Mouse (Mus musculus): ENCODE data around the gene Caps2. TPM values are rescaled to one million over a fixed set of nuclear protein-coding genes. Genes with fewer than 3 reads are reported as not detected.
"Not testable (repeated sequence)": the region's sequence is repeated elsewhere in the genome, so short reads cannot be mapped to it uniquely, and the experiment has no call there.

Gene Caps2
- 0.05 and 0.12 TPM in 2 replicates for polyA plus RNA-seq (2012; rRNA removed)

- 22% methylated on average over 4 of the region's 4 CpGs for WGBS
- Histone ChIP-seq H3K4me1 (ENCODE audit: control insufficient read depth, insufficient read depth, low read length) (no peaks in the 10 kb centered on the region), H3K27me3 (replicated peaks; ENCODE audit: control insufficient read depth, insufficient read depth, low read length) (no peaks in the 10 kb centered on the region), H3K36me3 (ENCODE audit: control insufficient read depth, insufficient read depth, low read length) (no peaks in the 10 kb centered on the region), H3K4me3 (ENCODE audit: insufficient read depth, low read depth, low read length) (0 out of 2 replicates have a peak within 1 kb of the TSS, but pooled peaks have one; percentile 41), H3K27ac (ENCODE audit: insufficient read depth, low read depth, low read length) (no peak within 1 kb of the TSS; the same call in 1 of the 2 replicates)
- peak; percentile 29 for DNase-seq
- TF ChIP-seq POLR2A (IDR thresholded peaks at IDR 0.05; ENCODE audit: low read depth, low read length), result no peak
Observed at GRCm38 (mm10) chr10:112163168-112163766, at the start of gene Caps2. TSS of gene Caps2 (plus strand) at chr10:112163621.

- WGBS, result 7% methylated on average over 2 of the region's 2 CpGs
- H3K27me3 ChIP-seq (replicated peaks; ENCODE audit: control insufficient read depth, insufficient read depth, low read length); H3K4me3 ChIP-seq (ENCODE audit: insufficient read depth, low read depth, low read length); DNase-seq; H3K36me3 ChIP-seq (ENCODE audit: control insufficient read depth, insufficient read depth, low read length); H3K27ac ChIP-seq (ENCODE audit: insufficient read depth, low read depth, low read length); H3K4me1 ChIP-seq (ENCODE audit: control insufficient read depth, insufficient read depth, low read length): not testable (repeated sequence)
Observed at GRCm38 (mm10) chr10:112125090-112125489, 38.3 kb upstream of the Caps2 start.

GRCm38 (mm10) chr10:112127682-112128230, 35.7 kb upstream of the Caps2 start:
- H3K4me1 ChIP-seq (ENCODE audit: control insufficient read depth, insufficient read depth, low read length); H3K4me3 ChIP-seq (ENCODE audit: insufficient read depth, low read depth, low read length); H3K36me3 ChIP-seq (ENCODE audit: control insufficient read depth, insufficient read depth, low read length); DNase-seq; H3K27me3 ChIP-seq (replicated peaks; ENCODE audit: control insufficient read depth, insufficient read depth, low read length); H3K27ac ChIP-seq (ENCODE audit: insufficient read depth, low read depth, low read length): not testable (repeated sequence)
- 63% methylated on average over 6 of the region's 6 CpGs for WGBS

- H3K27ac ChIP-seq (ENCODE audit: insufficient read depth, low read depth, low read length), result no peak overlapping the region
- no peaks in the 10 kb centered on the region for H3K27me3 ChIP-seq (replicated peaks; ENCODE audit: control insufficient read depth, insufficient read depth, low read length)
- H3K4me3 ChIP-seq (ENCODE audit: insufficient read depth, low read depth, low read length), result no peak overlapping the region
- TF ChIP-seq CTCF (conservative IDR thresholded peaks at IDR 0.05; ENCODE audit: insufficient read depth, insufficient read length, low read depth, low read length) (no peak), POLR2A (IDR thresholded peaks at IDR 0.05; ENCODE audit: low read depth, low read length) (no peak)
- DNase-seq, result no peak
- WGBS, result 89% methylated on average over 3 of the region's 3 CpGs
- H3K36me3 ChIP-seq (ENCODE audit: control insufficient read depth, insufficient read depth, low read length), result no peaks in the 10 kb centered on the region
- no peaks in the 10 kb centered on the region for H3K4me1 ChIP-seq (ENCODE audit: control insufficient read depth, insufficient read depth, low read length)
Observed at GRCm38 (mm10) chr10:112132194-112132593, 31.2 kb upstream of the Caps2 start.

- peak; percentile 19 for DNase-seq
- no peak overlapping the region for H3K27ac ChIP-seq (ENCODE audit: insufficient read depth, low read depth, low read length)
- TF ChIP-seq CTCF (conservative IDR thresholded peaks at IDR 0.05; ENCODE audit: insufficient read depth, insufficient read length, low read depth, low read length), result no peak; the same call in 1 of the 2 replicates
- no peak for TF ChIP-seq POLR2A (IDR thresholded peaks at IDR 0.05; ENCODE audit: low read depth, low read length)
- H3K36me3 ChIP-seq (ENCODE audit: control insufficient read depth, insufficient read depth, low read length), result no peaks in the 10 kb centered on the region
- no peaks in the 10 kb centered on the region for H3K4me1 ChIP-seq (ENCODE audit: control insufficient read depth, insufficient read depth, low read length)
- 19% methylated on average over 9 of the region's 9 CpGs for WGBS
- no peak overlapping the region for H3K4me3 ChIP-seq (ENCODE audit: insufficient read depth, low read depth, low read length)
- H3K27me3 ChIP-seq (replicated peaks; ENCODE audit: control insufficient read depth, insufficient read depth, low read length), result no peaks in the 10 kb centered on the region
Observed at GRCm38 (mm10) chr10:112138050-112138870, 25.2 kb upstream of the Caps2 start.

- Histone ChIP-seq H3K4me1 (ENCODE audit: control insufficient read depth, insufficient read depth, low read length) (no peaks in the 10 kb centered on the region), H3K4me3 (ENCODE audit: insufficient read depth, low read depth, low read length) (no peak overlapping the region), H3K27ac (ENCODE audit: insufficient read depth, low read depth, low read length) (no peak overlapping the region), H3K36me3 (ENCODE audit: control insufficient read depth, insufficient read depth, low read length) (no peaks in the 10 kb centered on the region), H3K27me3 (replicated peaks; ENCODE audit: control insufficient read depth, insufficient read depth, low read length) (no peaks in the 10 kb centered on the region)
- TF ChIP-seq CTCF (conservative IDR thresholded peaks at IDR 0.05; ENCODE audit: insufficient read depth, insufficient read length, low read depth, low read length) (no peak), POLR2A (IDR thresholded peaks at IDR 0.05; ENCODE audit: low read depth, low read length) (no peak)
- no peak for DNase-seq
- WGBS, result 34% methylated on average over 6 of the region's 6 CpGs
Observed at GRCm38 (mm10) chr10:112138871-112139430, 24.5 kb upstream of the Caps2 start.

- WGBS, result 68% methylated on average over 2 of the region's 2 CpGs
- Histone ChIP-seq H3K36me3 (ENCODE audit: control insufficient read depth, insufficient read depth, low read length) (no peaks in the 10 kb centered on the region), H3K27me3 (replicated peaks; ENCODE audit: control insufficient read depth, insufficient read depth, low read length) (no peaks in the 10 kb centered on the region), H3K4me3 (ENCODE audit: insufficient read depth, low read depth, low read length) (no peak overlapping the region), H3K27ac (ENCODE audit: insufficient read depth, low read depth, low read length) (no peak overlapping the region), H3K4me1 (ENCODE audit: control insufficient read depth, insufficient read depth, low read length) (no peaks in the 10 kb centered on the region)
- no peak for DNase-seq
- no peak for TF ChIP-seq CTCF (conservative IDR thresholded peaks at IDR 0.05; ENCODE audit: insufficient read depth, insufficient read length, low read depth, low read length)
- no peak for TF ChIP-seq POLR2A (IDR thresholded peaks at IDR 0.05; ENCODE audit: low read depth, low read length)
Observed at GRCm38 (mm10) chr10:112139834-112140233, 23.6 kb upstream of the Caps2 start.

Measured in kidney, adult 2 months (tissue).